Mouse (Mus musculus): ENCODE data around the gene Itsn2. TPM values are rescaled to one million over a fixed set of nuclear protein-coding genes. Genes with fewer than 3 reads are reported as not detected.
"Not testable (repeated sequence)": the region's sequence is repeated elsewhere in the genome, so short reads cannot be mapped to it uniquely, and the experiment has no call there.

Itsn2 gene
- polyA plus RNA-seq, 1 experiment from 2014 or later, result 24.2 TPM

GRCm38 (mm10) chr12:4685441-4685840, 93.0 kb downstream of the Itsn2 start:
- H3K9ac ChIP-seq, result no peak overlapping the region
- no peaks in the 10 kb centered on the region for H3K9me3 ChIP-seq (replicated peaks)
- H3K4me2 ChIP-seq, result no peak overlapping the region
- no peak overlapping the region for H3K4me3 ChIP-seq (replicated peaks)
- peaks cover 42% of the 10 kb centered on the region for H3K4me1 ChIP-seq (replicated peaks)
- H3K36me3 ChIP-seq, result peaks cover 25% of the 10 kb centered on the region
- no peak for ATAC-seq (ENCODE audit: low read depth)
- WGBS (ENCODE audit: insufficient replicate concordance), result 77% methylated on average over 4 of the region's 4 CpGs
- H3K27me3 ChIP-seq, result no peaks in the 10 kb centered on the region
- H3K27ac ChIP-seq, result no peak overlapping the region
- DNase-seq, result no peak

GRCm38 (mm10) chr12:4688386-4688785, 95.9 kb downstream of the Itsn2 start:
- Histone ChIP-seq H3K4me2 (no peak overlapping the region), H3K4me3 (replicated peaks) (no peak overlapping the region), H3K27me3 (no peaks in the 10 kb centered on the region), H3K9me3 (replicated peaks) (no peaks in the 10 kb centered on the region), H3K9ac (no peak overlapping the region), H3K27ac (no peak overlapping the region), H3K4me1 (replicated peaks) (peaks cover 21% of the 10 kb centered on the region), H3K36me3 (peaks cover 23% of the 10 kb centered on the region)
- ATAC-seq (ENCODE audit: low read depth) (no peak), DNase-seq (no peak)
- WGBS (ENCODE audit: insufficient replicate concordance), result 82% methylated on average over 2 of the region's 2 CpGs

GRCm38 (mm10) chr12:4689341-4689740, 96.9 kb downstream of the Itsn2 start:
- WGBS (ENCODE audit: insufficient replicate concordance), result 90% methylated on average over 14 of the region's 14 CpGs
- ATAC-seq (ENCODE audit: low read depth) (no peak), DNase-seq (no peak)
- H3K36me3 ChIP-seq, result peaks cover 21% of the 10 kb centered on the region
- peaks cover 18% of the 10 kb centered on the region for H3K4me1 ChIP-seq (replicated peaks)
- H3K27me3 ChIP-seq, result no peaks in the 10 kb centered on the region
- H3K9me3 ChIP-seq (replicated peaks), result no peaks in the 10 kb centered on the region
- H3K27ac ChIP-seq, result no peak overlapping the region
- H3K4me3 ChIP-seq (replicated peaks), result no peak overlapping the region
- H3K4me2 ChIP-seq, result no peak overlapping the region
- no peak overlapping the region for H3K9ac ChIP-seq

- Histone ChIP-seq H3K27me3 (no peaks in the 10 kb centered on the region), H3K27ac (no peak overlapping the region), H3K36me3 (peaks cover 21% of the 10 kb centered on the region), H3K4me1 (replicated peaks) (peaks cover 18% of the 10 kb centered on the region), H3K9ac (no peak overlapping the region), H3K4me2 (no peak overlapping the region), H3K4me3 (replicated peaks) (no peak overlapping the region), H3K9me3 (replicated peaks) (no peaks in the 10 kb centered on the region)
- WGBS (ENCODE audit: insufficient replicate concordance), result 79% methylated on average over 3 of the region's 3 CpGs
- DNase-seq, result no peak
- ATAC-seq (ENCODE audit: low read depth), result no peak
These were observed 98.8 kb downstream of the Itsn2 start for GRCm38 (mm10) chr12:4691193-4691592.

GRCm38 (mm10) chr12:4694534-4694933, 102.1 kb downstream of the Itsn2 start:
- DNase-seq, result no peak
- H3K4me3 ChIP-seq (replicated peaks), result no peak overlapping the region
- WGBS (ENCODE audit: insufficient replicate concordance), result 87% methylated on average over 1 of the region's 1 CpGs
- no peak overlapping the region for H3K9ac ChIP-seq
- no peaks in the 10 kb centered on the region for H3K27me3 ChIP-seq
- no peak for ATAC-seq (ENCODE audit: low read depth)
- peaks cover 25% of the 10 kb centered on the region for H3K36me3 ChIP-seq
- no peak overlapping the region for H3K27ac ChIP-seq
- peaks cover 10% of the 10 kb centered on the region for H3K4me1 ChIP-seq (replicated peaks)
- H3K9me3 ChIP-seq (replicated peaks), result no peaks in the 10 kb centered on the region
- H3K4me2 ChIP-seq, result no peak overlapping the region

GRCm38 (mm10) chr12:4705626-4706025, 113.2 kb downstream of the Itsn2 start:
- not testable (repeated sequence) for H3K4me2 ChIP-seq; H3K27me3 ChIP-seq; H3K9me3 ChIP-seq (replicated peaks); DNase-seq; H3K4me3 ChIP-seq (replicated peaks); H3K27ac ChIP-seq; ATAC-seq (ENCODE audit: low read depth); H3K9ac ChIP-seq; H3K4me1 ChIP-seq (replicated peaks)
- WGBS (ENCODE audit: insufficient replicate concordance), result 51% methylated on average over 6 of the region's 6 CpGs
- peaks cover 62% of the 10 kb centered on the region for H3K36me3 ChIP-seq

GRCm38 (mm10) chr12:4706175-4706574, 113.7 kb downstream of the Itsn2 start:
- ATAC-seq (ENCODE audit: low read depth) (no peak), DNase-seq (no peak)
- Histone ChIP-seq H3K27ac (no peak overlapping the region), H3K36me3 (peaks cover 57% of the 10 kb centered on the region), H3K4me2 (no peak overlapping the region), H3K4me3 (replicated peaks) (no peak overlapping the region), H3K4me1 (replicated peaks) (no peaks in the 10 kb centered on the region), H3K27me3 (no peaks in the 10 kb centered on the region), H3K9me3 (replicated peaks) (no peaks in the 10 kb centered on the region), H3K9ac (no peak overlapping the region)
- WGBS (ENCODE audit: insufficient replicate concordance), result 80% methylated on average over 5 of the region's 5 CpGs

GRCm38 (mm10) chr12:4706901-4707300, 114.5 kb downstream of the Itsn2 start:
- no peaks in the 10 kb centered on the region for H3K9me3 ChIP-seq (replicated peaks)
- H3K4me2 ChIP-seq, result no peak overlapping the region
- DNase-seq (no peak), ATAC-seq (ENCODE audit: low read depth) (no peak)
- no peak overlapping the region for H3K4me3 ChIP-seq (replicated peaks)
- no peaks in the 10 kb centered on the region for H3K4me1 ChIP-seq (replicated peaks)
- H3K9ac ChIP-seq, result no peak overlapping the region
- 79% methylated on average over 10 of the region's 10 CpGs for WGBS (ENCODE audit: insufficient replicate concordance)
- H3K36me3 ChIP-seq, result peaks cover 55% of the 10 kb centered on the region
- no peaks in the 10 kb centered on the region for H3K27me3 ChIP-seq
- H3K27ac ChIP-seq, result no peak overlapping the region

GRCm38 (mm10) chr12:4707488-4708017, 115.1 kb downstream of the Itsn2 start:
- Histone ChIP-seq H3K9me3 (replicated peaks) (no peaks in the 10 kb centered on the region), H3K9ac (no peak overlapping the region), H3K4me1 (replicated peaks) (no peaks in the 10 kb centered on the region), H3K36me3 (peaks cover 56% of the 10 kb centered on the region), H3K4me3 (replicated peaks) (no peak overlapping the region), H3K4me2 (no peak overlapping the region), H3K27ac (no peak overlapping the region), H3K27me3 (no peaks in the 10 kb centered on the region)
- WGBS (ENCODE audit: insufficient replicate concordance), result 83% methylated on average over 14 of the region's 14 CpGs
- DNase-seq, result no peak
- no peak for ATAC-seq (ENCODE audit: low read depth)

- Histone ChIP-seq H3K4me1 (replicated peaks) (no peaks in the 10 kb centered on the region), H3K9me3 (replicated peaks) (no peaks in the 10 kb centered on the region), H3K36me3 (peaks cover 60% of the 10 kb centered on the region), H3K4me3 (replicated peaks) (no peak overlapping the region), H3K4me2 (no peak overlapping the region), H3K9ac (no peak overlapping the region), H3K27ac (no peak overlapping the region), H3K27me3 (no peaks in the 10 kb centered on the region)
- WGBS (ENCODE audit: insufficient replicate concordance), result 85% methylated on average over 4 of the region's 4 CpGs
- DNase-seq, result no peak
- ATAC-seq (ENCODE audit: low read depth), result no peak
These were observed 115.9 kb downstream of the Itsn2 start for GRCm38 (mm10) chr12:4708296-4708695.

- no peak for DNase-seq
- H3K4me2 ChIP-seq, result no peak overlapping the region
- no peaks in the 10 kb centered on the region for H3K9me3 ChIP-seq (replicated peaks)
- no peak overlapping the region for H3K27ac ChIP-seq
- no peaks in the 10 kb centered on the region for H3K27me3 ChIP-seq
- no peaks in the 10 kb centered on the region for H3K4me1 ChIP-seq (replicated peaks)
- WGBS (ENCODE audit: insufficient replicate concordance), result 76% methylated on average over 8 of the region's 8 CpGs
- 0 out of 2 replicates have a peak, but pooled peaks have one; percentile 7 for ATAC-seq (ENCODE audit: low read depth)
- H3K4me3 ChIP-seq (replicated peaks), result no peak overlapping the region
- H3K9ac ChIP-seq, result no peak overlapping the region
- peaks cover 64% of the 10 kb centered on the region for H3K36me3 ChIP-seq
These were observed 116.6 kb downstream of the Itsn2 start for GRCm38 (mm10) chr12:4708881-4709604.

GRCm38 (mm10) chr12:4709926-4710325, 117.5 kb downstream of the Itsn2 start:
- DNase-seq (no peak), ATAC-seq (ENCODE audit: low read depth) (no peak)
- H3K9me3 ChIP-seq (replicated peaks), result no peaks in the 10 kb centered on the region
- H3K4me1 ChIP-seq (replicated peaks), result peaks cover 7% of the 10 kb centered on the region
- no peak overlapping the region for H3K9ac ChIP-seq
- 76% methylated on average over 7 of the region's 7 CpGs for WGBS (ENCODE audit: insufficient replicate concordance)
- H3K27me3 ChIP-seq, result no peaks in the 10 kb centered on the region
- H3K27ac ChIP-seq, result no peak overlapping the region
- peaks cover 66% of the 10 kb centered on the region for H3K36me3 ChIP-seq
- H3K4me3 ChIP-seq (replicated peaks), result no peak overlapping the region
- H3K4me2 ChIP-seq, result no peak overlapping the region

All from liver, embryonic 13.5 days (tissue).